Mouse (Mus musculus): ENCODE data around the gene Plin3. TPM values are rescaled to one million over a fixed set of nuclear protein-coding genes. Genes with fewer than 3 reads are reported as not detected.
"Not testable (repeated sequence)": the region's sequence is repeated elsewhere in the genome, so short reads cannot be mapped to it uniquely, and the experiment has no call there.

The Plin3 gene
- polyA plus RNA-seq, 2 experiments, result 9.2 to 24.2 TPM

DNA sequence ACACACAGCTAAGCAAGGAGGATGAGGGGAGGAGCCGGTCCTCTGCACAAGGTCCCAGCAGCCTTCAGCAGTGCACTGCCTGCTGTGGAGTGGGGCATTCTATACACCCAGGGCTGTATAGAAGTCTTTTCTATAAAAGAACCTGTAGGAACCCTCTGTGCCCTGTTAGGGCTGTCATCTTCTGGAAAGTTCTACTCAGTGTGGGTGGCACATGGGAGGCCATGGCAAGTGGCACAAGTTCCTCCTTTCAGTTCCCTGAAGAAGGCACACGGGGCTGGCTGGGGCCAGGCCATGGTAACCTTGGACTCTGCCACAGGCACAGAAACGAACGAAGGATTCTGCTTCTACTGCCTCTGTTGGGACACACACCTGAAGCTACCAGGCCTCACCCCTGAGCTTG is 27.7 kb downstream of the Plin3 start:
- H3K27ac ChIP-seq, result no peak overlapping the region
- no peak for TF ChIP-seq EP300 (IDR thresholded peaks at IDR 0.05; ENCODE audit: low read depth)
- TF ChIP-seq CTCF (IDR thresholded peaks at IDR 0.05; ENCODE audit: low read depth), result no peak
- no peak for ATAC-seq (ENCODE audit: insufficient read depth)
- peaks cover 11% of the 10 kb centered on the region for H3K36me3 ChIP-seq (replicated peaks; ENCODE audit: control insufficient read depth, insufficient read depth, low read depth)
- no peak overlapping the region for H3K4me2 ChIP-seq (ENCODE audit: low read depth)
- no peak overlapping the region for H3K4me3 ChIP-seq (ENCODE audit: insufficient read depth in 1 of 2, low read depth in 2 of 2, low read length in 2 of 2)
- no peak overlapping the region for H3K9ac ChIP-seq (replicated peaks)
- no peak for DNase-seq (ENCODE audit: low read depth in 3 of 3, low spot score in 3 of 3)
- WGBS (ENCODE audit: insufficient replicate concordance), result 70% methylated on average over 4 of the region's 4 CpGs
- peaks cover 3 to 12% of the 10 kb centered on the region in 2 experiments; a peak in 2 of 4 replicates for H3K4me1 ChIP-seq (replicated peaks; ENCODE audit: control insufficient read depth in 2 of 2, insufficient read depth in 2 of 2, low read length in 1 of 2)
- H3K27me3 ChIP-seq (ENCODE audit: control insufficient read depth, insufficient read depth, low read length), result no peaks in the 10 kb centered on the region
- H3K9me3 ChIP-seq (ENCODE audit: control insufficient read depth, low read length), result no peaks in the 10 kb centered on the region

DNA sequence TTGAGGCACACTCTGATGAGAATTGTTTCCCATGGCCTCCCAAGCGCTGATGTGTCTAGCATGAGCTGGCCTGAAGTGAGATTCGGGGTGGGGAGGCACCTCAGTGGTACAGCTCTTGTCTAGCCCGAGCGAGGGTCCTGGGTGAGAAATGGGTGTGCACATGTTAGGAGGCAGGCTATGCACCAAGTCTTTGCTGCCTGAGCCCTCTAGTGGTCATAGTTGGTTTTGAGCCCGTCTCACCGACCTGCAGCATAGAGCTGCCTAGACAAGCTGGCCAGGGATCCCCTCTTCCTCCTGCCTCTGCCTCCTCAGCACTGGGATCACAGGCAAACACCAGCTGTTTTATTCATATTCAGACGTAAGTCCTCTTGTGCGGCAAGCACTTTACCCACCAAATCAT is 28.7 kb downstream of the Plin3 start:
- DNase-seq (ENCODE audit: low read depth in 3 of 3, low spot score in 3 of 3) (peak; percentile 54 to 60 (median 55)), ATAC-seq (ENCODE audit: insufficient read depth) (peak; percentile 54)
- peak; percentile 95 for TF ChIP-seq CTCF (IDR thresholded peaks at IDR 0.05; ENCODE audit: low read depth)
- TF ChIP-seq EP300 (IDR thresholded peaks at IDR 0.05; ENCODE audit: low read depth), result no peak
- Histone ChIP-seq H3K4me1 (replicated peaks; ENCODE audit: control insufficient read depth in 2 of 2, insufficient read depth in 2 of 2, low read length in 1 of 2) (peaks cover 3 to 5% of the 10 kb centered on the region in 2 experiments; a peak in 2 of 4 replicates), H3K4me3 (ENCODE audit: insufficient read depth in 1 of 2, low read depth in 2 of 2, low read length in 2 of 2) (no peak overlapping the region), H3K9me3 (ENCODE audit: control insufficient read depth, low read length) (no peaks in the 10 kb centered on the region), H3K27ac (no peak overlapping the region), H3K9ac (replicated peaks) (no peak overlapping the region), H3K4me2 (ENCODE audit: low read depth) (no peak overlapping the region), H3K36me3 (replicated peaks; ENCODE audit: control insufficient read depth, insufficient read depth, low read depth) (peaks cover 20% of the 10 kb centered on the region), H3K27me3 (ENCODE audit: control insufficient read depth, insufficient read depth, low read length) (no peaks in the 10 kb centered on the region)
- 20% methylated on average over 8 of the region's 8 CpGs for WGBS (ENCODE audit: insufficient replicate concordance)

DNA sequence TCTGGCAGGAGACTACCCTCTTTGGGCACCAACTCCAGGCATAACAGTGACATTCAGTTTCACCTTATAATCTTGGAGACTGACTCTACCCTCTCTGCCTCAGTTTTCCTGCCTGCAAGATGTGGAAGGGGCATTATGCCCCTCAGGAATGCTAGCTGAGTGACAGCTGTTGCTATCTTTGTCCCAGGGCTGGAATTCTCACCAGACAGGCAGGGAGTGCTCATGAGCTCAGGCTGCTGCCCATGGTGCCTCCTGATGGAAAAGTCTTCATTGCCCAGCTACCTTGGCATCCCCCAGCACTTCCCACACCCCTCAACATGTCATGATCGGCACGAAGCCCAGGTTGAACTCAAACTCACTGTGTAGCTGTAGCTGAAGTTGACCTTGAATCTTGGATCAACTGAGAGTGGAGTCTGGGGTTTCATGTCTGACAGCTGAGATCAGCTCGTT is 30.0 kb downstream of the Plin3 start:
- WGBS (ENCODE audit: insufficient replicate concordance), result 58% methylated on average over 3 of the region's 3 CpGs
- Histone ChIP-seq H3K9ac (replicated peaks) (no peak overlapping the region), H3K36me3 (replicated peaks; ENCODE audit: control insufficient read depth, insufficient read depth, low read depth) (peaks cover 25% of the 10 kb centered on the region), H3K4me2 (ENCODE audit: low read depth) (no peak overlapping the region), H3K4me1 (replicated peaks; ENCODE audit: control insufficient read depth in 2 of 2, insufficient read depth in 2 of 2, low read length in 1 of 2) (peaks cover 0 to 6% of the 10 kb centered on the region in 2 experiments; a peak in 2 of 4 replicates), H3K9me3 (ENCODE audit: control insufficient read depth, low read length) (no peaks in the 10 kb centered on the region), H3K27ac (no peak overlapping the region), H3K27me3 (ENCODE audit: control insufficient read depth, insufficient read depth, low read length) (no peaks in the 10 kb centered on the region), H3K4me3 (ENCODE audit: insufficient read depth in 1 of 2, low read depth in 2 of 2, low read length in 2 of 2) (no peak overlapping the region)
- ATAC-seq (ENCODE audit: insufficient read depth), result no peak
- TF ChIP-seq CTCF (IDR thresholded peaks at IDR 0.05; ENCODE audit: low read depth) (no peak), EP300 (IDR thresholded peaks at IDR 0.05; ENCODE audit: low read depth) (no peak)
- no peak for DNase-seq (ENCODE audit: low read depth in 3 of 3, low spot score in 3 of 3)

DNA sequence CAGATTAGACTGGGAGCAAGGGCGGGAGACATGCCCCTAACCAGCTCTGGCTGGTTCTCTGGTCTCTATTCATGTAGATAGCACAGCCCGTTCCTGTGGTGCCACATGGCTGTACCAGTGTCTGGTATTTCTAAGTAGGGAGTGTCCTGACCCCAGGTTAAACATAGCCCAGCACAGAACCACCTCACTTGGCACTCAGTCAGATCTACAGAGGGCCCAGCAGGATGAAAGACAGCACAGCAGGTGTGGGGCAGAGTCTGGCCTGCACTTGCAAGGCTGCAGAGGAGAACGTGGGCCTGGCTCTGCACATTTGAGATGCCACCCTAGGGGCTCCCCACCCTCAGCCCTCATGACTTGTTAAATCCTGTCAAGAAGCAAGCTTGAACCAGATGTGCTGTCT is 31.5 kb downstream of the Plin3 start:
- WGBS (ENCODE audit: insufficient replicate concordance), result 79% methylated on average over 3 of the region's 3 CpGs
- DNase-seq (ENCODE audit: low read depth in 3 of 3, low spot score in 3 of 3), result no peak
- Histone ChIP-seq H3K4me3 (ENCODE audit: insufficient read depth in 1 of 2, low read depth in 2 of 2, low read length in 2 of 2) (no peak overlapping the region), H3K27me3 (ENCODE audit: control insufficient read depth, insufficient read depth, low read length) (no peaks in the 10 kb centered on the region), H3K4me2 (ENCODE audit: low read depth) (no peak overlapping the region), H3K9ac (replicated peaks) (no peak overlapping the region), H3K36me3 (replicated peaks; ENCODE audit: control insufficient read depth, insufficient read depth, low read depth) (peaks cover 25% of the 10 kb centered on the region), H3K9me3 (ENCODE audit: control insufficient read depth, low read length) (no peaks in the 10 kb centered on the region), H3K4me1 (replicated peaks; ENCODE audit: control insufficient read depth in 2 of 2, insufficient read depth in 2 of 2, low read length in 1 of 2) (peaks cover 0 to 7% of the 10 kb centered on the region in 2 experiments; a peak in 2 of 4 replicates), H3K27ac (no peak overlapping the region)
- ATAC-seq (ENCODE audit: insufficient read depth), result no peak
- no peak for TF ChIP-seq CTCF (IDR thresholded peaks at IDR 0.05; ENCODE audit: low read depth)
- TF ChIP-seq EP300 (IDR thresholded peaks at IDR 0.05; ENCODE audit: low read depth), result no peak

DNA sequence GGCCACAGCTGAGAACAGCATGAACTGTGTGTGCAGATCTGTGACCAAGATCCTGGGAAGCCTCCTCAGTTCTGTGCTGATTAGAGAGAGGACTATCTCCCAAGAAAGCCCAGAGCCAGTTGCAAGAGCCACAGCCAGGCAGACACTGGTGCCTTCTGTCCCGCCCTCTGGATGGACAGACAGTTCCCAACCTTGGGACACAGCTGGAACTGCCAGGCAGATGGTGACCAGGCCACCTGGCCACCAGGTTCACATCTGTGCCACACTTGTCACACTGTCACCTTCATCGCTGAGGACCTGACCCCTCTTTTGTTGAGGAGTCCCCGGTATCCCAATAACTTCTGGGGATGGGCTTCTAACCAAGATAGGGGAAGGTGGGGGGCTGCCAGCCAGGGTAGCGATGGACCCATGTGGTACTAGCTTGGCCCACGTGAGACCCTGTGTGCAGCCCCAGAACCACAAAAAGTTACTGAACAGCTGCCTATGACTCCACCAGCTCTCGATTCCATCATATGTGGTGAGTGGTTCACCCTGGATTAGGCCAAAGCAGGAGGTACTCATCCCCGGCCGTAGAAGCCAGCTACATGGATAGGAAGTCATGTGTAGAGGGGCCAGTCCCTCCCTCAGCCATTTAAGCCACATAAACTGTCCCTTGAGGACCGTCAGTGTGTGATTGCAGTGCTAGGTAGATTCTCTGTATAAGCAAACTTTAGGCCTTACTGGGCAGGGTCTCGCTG is 33.2 kb downstream of the Plin3 start:
- H3K4me3 ChIP-seq (ENCODE audit: insufficient read depth in 1 of 2, low read depth in 2 of 2, low read length in 2 of 2), result no peak overlapping the region
- TF ChIP-seq EP300 (IDR thresholded peaks at IDR 0.05; ENCODE audit: low read depth) (no peak), CTCF (IDR thresholded peaks at IDR 0.05; ENCODE audit: low read depth) (no peak)
- ATAC-seq (ENCODE audit: insufficient read depth), result no peak

DNA sequence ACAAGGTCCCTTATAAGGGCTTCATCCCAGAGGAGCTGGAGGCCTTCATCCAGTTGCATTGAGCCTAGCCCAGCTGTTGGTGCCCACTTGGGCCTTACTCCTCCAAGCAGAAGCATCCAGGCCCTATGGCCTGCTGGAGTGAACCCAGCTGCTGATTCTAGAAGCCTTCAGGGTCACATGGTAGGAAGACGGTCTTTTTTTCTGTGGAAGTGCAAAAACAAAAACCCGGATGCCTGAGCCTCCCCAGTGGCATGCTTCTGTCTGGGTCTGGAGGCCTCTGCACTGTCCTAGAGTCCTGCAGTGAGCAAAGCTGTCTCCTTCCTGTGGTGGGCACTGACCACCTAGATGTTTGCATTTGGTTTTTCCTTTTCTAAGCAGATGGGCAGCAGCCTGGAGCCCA is 33.9 kb downstream of the Plin3 start:
- H3K9ac ChIP-seq (replicated peaks); H3K27me3 ChIP-seq (ENCODE audit: control insufficient read depth, insufficient read depth, low read length); H3K4me1 ChIP-seq (replicated peaks; ENCODE audit: control insufficient read depth in 2 of 2, insufficient read depth in 2 of 2, low read length in 1 of 2); H3K27ac ChIP-seq; ATAC-seq (ENCODE audit: insufficient read depth); H3K9me3 ChIP-seq (ENCODE audit: control insufficient read depth, low read length); DNase-seq (ENCODE audit: low read depth in 3 of 3, low spot score in 3 of 3): not testable (repeated sequence)
- WGBS (ENCODE audit: insufficient replicate concordance), result 69% methylated on average over 2 of the region's 2 CpGs
- H3K4me2 ChIP-seq (ENCODE audit: low read depth), result peak overlapping the region; percentile 29
- H3K4me3 ChIP-seq (ENCODE audit: insufficient read depth in 1 of 2, low read depth in 2 of 2, low read length in 2 of 2), result peak overlapping the region in 1 of 2 experiments; percentile 18; a peak in 1 of 4 replicates
- H3K36me3 ChIP-seq (replicated peaks; ENCODE audit: control insufficient read depth, insufficient read depth, low read depth), result peaks cover 25% of the 10 kb centered on the region

More for the DNA sequence above, 33.2 kb downstream of the Plin3 start:
- Histone ChIP-seq H3K4me2 (ENCODE audit: low read depth) (peak overlapping the region; percentile 29), H3K9me3 (ENCODE audit: control insufficient read depth, low read length) (no peaks in the 10 kb centered on the region), H3K9ac (replicated peaks) (no peak overlapping the region), H3K27me3 (ENCODE audit: control insufficient read depth, insufficient read depth, low read length) (no peaks in the 10 kb centered on the region), H3K4me1 (replicated peaks; ENCODE audit: control insufficient read depth in 2 of 2, insufficient read depth in 2 of 2, low read length in 1 of 2) (peaks cover 0 to 6% of the 10 kb centered on the region in 2 experiments; a peak in 3 of 4 replicates), H3K27ac (no peak overlapping the region), H3K36me3 (replicated peaks; ENCODE audit: control insufficient read depth, insufficient read depth, low read depth) (peaks cover 25% of the 10 kb centered on the region)
- no peak for DNase-seq (ENCODE audit: low read depth in 3 of 3, low spot score in 3 of 3)
- 79% methylated on average over 10 of the region's 10 CpGs for WGBS (ENCODE audit: insufficient replicate concordance)

DNA sequence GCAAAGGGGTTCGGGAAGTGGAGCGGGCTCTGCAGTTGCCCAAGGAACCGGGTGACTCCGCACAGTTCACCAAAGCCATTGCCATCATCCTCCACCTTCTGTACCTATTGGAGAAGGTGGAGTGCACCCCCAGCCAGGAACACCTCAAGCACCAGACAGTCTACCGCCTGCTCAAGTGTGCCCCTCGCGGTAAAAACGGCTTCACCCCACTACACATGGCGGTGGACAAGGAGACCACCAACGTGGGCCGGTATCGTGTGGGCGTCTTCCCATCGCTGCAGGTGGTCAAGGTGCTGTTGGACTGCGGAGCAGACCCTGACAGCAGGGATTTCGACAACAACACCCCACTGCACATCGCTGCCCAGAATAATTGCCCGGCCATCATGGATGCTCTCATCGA is 34.4 kb downstream of the Plin3 start:
- not testable (repeated sequence) for H3K4me1 ChIP-seq (replicated peaks; ENCODE audit: control insufficient read depth in 2 of 2, insufficient read depth in 2 of 2, low read length in 1 of 2); H3K27ac ChIP-seq
- peaks cover 25% of the 10 kb centered on the region for H3K36me3 ChIP-seq (replicated peaks; ENCODE audit: control insufficient read depth, insufficient read depth, low read depth)

More for the DNA sequence above, 34.4 kb downstream of the Plin3 start:
- not testable (repeated sequence) for DNase-seq (ENCODE audit: low read depth in 3 of 3, low spot score in 3 of 3); H3K27me3 ChIP-seq (ENCODE audit: control insufficient read depth, insufficient read depth, low read length); H3K9ac ChIP-seq (replicated peaks); ATAC-seq (ENCODE audit: insufficient read depth); H3K4me3 ChIP-seq (ENCODE audit: insufficient read depth in 1 of 2, low read depth in 2 of 2, low read length in 2 of 2); H3K9me3 ChIP-seq (ENCODE audit: control insufficient read depth, low read length)
- H3K4me2 ChIP-seq (ENCODE audit: low read depth), result peak overlapping the region; percentile 93
- WGBS (ENCODE audit: insufficient replicate concordance), result 84% methylated on average over 19 of the region's 19 CpGs
